Mouse (Mus musculus): ENCODE data around the gene Ttl.

DNA sequence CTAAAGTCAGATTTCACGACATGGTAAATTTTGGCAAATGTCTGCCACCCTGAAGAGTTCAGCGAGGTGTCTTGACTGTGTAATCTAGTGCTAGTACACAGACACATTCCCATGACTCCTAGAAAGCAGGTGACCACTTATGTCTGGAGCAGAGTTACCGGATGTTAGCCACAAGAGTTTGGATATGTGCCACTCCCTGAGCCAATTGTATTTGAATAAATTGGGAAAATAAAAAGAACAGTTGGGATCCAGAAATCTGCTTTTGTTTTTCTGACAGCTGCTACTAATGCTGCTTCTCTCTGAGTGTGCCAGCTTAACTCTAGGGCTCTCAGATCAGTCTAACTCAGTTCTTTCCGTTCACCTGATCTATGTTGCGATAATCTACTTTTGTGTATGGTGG lies 47.2 kb downstream of the Ttl start:
- TF ChIP-seq CTCF (IDR thresholded peaks at IDR 0.05; ENCODE audit: control insufficient read depth, insufficient read depth, low read length): no peak
- TF ChIP-seq POLR2A (IDR thresholded peaks at IDR 0.05; ENCODE audit: borderline replicate concordance, control insufficient read depth, low read depth, low read length): no peak

Data from bone marrow, adult 2 months (tissue).